Mouse (Mus musculus) gastrocnemius, postnatal 14 days (tissue): ENCODE measurements at regions not wholly inside any gene's neighbourhood (a gene's known extent, or its start where the extent isn't known, plus 50 kb on each side); places are given as distances from the start of the nearest gene placed in this dataset.
A peak's percentile ranks its signal among the peaks of the same experiment; 100 is the strongest.

Source experiments
- DNase-seq: peaks from one replicate; pipeline ENCODE4 v3.0.0; 2021; ENCODE audit warnings: mixed read lengths
- intact Hi-C: fragments of 180-260 bp; cut with DNase I; formaldehyde crosslinking; loops from one replicate; pipeline ENCODE4 v1.15.1; 2025; ENCODE audit warnings: low total_unique reads

DNA sequence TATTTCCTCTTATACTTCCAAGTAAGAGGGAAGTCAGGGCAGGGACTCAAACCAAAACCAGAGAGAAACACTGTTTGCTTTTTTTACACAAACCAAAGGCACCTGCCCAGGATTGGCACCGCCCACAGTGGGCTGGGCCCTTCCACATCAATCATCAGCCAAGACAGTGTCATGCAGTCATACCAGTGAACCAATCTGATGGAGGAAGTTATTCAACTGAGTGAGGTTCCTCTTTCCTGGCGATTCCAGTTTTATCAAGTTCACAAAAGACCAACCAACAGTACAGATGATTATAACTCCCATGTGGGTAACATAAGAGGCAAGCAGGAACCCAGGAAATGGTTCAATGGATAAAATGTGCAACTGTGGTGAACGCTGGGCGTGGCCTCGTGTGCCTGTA is 254.6 kb upstream of the Hs6st1 start:
- intact Hi-C loops: no loop called here
- DNase-seq: no peak

DNA sequence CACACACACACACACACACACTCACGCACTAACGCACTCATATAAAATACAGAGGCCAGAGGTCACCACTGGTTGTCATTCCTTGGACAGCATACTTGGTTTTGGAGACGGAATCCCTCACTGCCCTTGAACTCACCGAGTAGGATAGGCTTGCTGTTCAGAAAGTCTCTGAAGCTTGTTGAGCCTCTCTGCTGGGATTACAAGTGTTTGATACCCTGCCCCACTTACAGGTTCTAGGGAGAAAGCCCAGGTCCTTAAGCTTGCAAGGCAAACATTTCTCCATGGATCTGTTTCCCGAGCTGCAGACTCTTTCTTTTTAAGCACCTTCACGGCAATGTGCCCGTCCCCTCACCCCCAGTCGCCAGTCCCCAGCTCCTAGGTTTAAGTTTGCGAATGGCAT is 254.0 kb upstream of the Hs6st1 start:
- DNase-seq: no peak
- intact Hi-C loops: no loop called here

DNA sequence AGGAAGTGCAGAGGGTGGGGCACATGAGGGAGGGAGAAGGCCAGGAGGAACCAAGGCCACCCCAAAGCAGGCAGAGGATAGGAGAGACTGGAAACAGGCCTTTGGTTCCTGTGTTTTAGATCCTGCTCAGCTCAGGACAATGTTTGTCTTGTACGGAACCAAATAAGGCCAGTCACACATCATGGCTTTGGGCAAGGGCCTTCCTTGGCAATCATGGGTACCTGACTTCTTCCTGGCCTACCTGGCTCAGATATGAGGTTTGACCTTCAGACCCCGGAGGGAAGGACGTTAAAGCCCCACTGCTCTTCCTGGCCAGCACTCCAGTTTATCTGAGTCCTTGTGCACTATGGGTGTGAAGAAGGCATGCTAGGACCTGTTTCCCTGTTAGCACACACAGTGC is 253.4 kb upstream of the Hs6st1 start:
- DNase-seq: no peak
- intact Hi-C loops: no loop called here

DNA sequence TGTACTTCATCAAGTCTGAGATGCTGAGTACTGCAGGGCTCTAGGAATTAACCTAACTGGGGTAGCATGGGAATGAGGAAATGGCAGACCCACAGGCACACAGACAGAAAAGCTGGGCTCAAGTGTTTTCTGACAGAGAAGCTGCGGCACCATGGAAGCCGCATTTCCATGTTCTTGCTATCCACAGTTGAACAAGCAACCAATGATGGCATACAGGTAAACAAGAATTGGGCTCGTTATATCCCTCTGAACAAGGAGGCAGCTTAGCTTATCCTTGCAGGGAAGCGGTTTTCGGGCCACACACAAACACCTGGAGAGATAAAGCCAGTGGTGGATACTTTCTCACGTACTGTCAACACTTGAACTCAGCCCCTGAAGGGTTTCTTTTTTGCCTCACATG is 246.4 kb upstream of the Hs6st1 start:
- no peak for DNase-seq
- intact Hi-C loops: no loop called here

DNA sequence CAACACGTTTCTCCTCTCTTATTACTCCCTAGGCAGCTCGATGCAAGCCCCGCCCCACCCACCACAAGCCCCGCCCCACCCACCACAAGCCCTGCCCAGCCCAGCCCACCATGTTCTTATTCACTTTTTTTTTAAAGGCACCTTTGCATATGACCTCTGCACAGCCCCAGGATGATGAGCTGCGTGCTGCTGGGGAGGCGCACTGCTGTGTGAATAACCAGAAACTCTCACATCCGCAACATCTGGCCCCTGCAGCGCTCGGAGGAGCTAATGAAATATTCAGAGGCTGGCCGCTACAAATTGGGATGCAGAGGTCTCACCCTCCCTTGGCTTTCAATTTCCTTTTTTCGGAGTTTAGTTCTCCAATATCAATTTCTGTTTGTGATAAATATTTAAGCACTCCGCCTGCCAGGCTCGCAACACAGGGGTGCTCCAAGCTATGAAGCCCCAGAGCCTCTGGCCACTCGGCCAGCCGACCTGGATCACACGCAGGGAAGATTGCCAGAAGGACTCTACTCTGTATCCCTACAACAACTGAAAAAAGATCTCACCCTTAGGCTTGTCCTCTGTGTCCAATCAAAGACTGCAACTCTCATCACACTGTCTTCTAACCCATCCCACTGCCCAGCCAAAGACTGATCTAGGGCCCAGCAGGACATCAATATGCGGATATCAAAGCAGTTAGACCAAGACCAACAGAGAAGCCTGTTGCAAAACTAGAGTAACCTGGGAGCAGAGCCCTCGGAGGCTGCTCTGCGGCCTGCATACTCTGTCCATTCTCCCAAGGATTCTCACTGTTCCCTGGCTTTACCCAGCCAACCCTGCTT is 245.6 kb upstream of the Hs6st1 start:
- intact Hi-C loops: no loop called here
- DNase-seq: no peak

DNA sequence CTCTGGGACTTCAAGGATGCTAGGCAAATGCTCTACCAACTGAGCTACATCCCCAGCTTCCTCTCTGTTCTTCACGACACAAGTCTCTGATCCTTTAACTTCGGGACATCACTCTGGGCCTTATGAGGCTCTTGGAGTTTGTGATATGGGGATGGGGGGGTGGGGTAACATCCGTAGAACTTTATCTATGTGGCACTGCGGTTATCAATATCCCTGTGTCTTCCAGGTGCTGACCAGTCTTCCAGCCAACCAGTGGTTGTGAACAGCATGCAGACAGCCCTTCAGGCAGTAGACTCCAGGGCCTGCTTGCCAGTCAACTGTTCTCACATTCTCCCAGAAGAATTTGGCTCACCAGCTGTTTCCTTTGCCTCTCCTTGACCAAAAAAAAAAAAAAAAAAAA is 244.7 kb upstream of the Hs6st1 start:
- DNase-seq: no peak
- intact Hi-C loops: no loop called here

DNA sequence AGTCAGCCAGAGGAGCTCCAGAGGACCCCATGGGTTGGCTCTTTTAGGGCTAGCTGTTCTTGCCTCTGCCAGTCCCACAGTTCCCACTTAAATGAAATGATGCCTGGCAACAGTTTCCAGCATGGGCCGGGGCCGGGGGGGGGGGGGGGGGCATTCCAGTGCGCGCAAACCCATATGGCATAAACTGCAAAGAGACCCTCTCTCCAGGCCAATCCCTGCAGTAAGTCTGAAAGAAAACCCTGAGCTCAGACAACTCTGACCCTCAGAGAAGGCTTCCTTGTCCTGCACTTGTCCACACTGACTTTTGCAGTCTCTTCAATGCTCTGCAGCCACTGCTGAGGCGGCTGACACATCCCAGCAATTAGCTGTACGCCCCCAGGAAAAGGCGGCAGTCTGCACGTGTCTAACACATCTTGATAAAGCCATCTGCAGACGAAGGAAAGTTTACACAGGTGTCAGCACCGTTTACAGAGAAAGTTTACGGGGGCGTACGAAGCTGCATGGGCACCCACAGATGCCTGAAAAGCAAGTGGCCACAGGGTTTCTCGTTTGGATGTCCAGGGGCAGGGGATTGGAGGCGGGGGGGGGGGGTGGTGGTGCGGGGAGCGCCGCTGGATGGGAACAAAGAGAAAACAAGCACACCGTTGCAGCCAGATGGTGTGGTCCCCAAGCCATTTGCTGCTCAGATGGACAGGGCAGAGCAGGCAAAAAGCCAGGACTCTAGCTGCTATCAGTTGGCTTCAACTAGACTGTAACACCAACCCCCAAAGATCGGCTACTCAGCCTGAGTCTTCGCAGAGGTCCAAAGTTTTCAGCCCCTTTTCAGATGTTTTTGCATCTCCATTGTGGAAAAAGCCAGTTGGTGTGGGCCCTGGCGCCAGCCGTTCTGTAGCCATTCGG is 244.0 kb upstream of the Hs6st1 start:
- intact Hi-C loops: no loop called here
- no peak for DNase-seq

DNA sequence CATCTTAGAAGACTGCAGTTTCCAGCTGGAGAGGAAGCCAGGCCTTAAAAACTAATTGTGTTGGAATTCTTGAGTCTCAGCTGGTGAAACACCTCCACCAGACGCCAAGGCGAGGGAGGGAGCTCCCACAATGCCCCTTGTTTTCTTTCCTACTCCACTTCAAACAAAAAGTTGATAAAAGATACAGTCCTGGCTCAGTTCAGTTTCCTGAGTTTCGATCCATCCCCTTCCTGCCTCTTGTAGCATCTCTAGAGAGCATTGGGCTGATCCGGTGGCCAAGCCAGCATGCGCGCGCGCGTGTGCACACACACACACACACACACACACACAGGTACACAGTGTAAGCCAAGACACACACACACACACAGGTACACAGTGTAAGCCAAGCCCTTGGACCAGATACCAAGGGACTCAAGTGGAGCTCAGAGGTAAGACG is 242.7 kb upstream of the Hs6st1 start:
- intact Hi-C loops: no loop called here
- no peak for DNase-seq

DNA sequence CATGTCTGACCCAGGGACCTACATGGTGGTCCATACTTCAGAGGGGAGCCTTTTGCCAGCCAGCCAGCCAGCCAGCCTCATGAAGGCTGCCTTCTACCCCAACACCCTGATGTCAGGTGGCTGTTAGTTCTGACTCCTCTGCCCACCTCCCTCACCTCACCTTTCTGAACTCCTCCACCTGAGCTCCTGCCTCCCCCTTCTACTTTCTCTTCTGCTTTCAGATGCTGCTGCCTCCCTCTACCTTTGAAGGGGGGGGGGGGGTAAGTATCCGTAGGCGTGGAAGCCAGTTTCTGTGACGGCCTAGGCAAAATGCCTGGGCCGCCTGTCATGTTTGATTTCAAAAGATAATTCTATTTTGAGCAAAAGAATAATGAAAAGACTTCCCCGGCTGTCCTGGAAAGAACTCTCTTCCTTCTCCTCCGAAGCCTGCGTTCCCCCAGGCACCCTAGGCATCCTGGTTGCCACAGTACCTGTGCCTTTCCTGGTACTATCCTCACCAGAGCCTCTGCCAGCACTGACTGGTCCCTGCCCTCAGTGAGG is 241.6 kb upstream of the Hs6st1 start:
- intact Hi-C loops: no loop called here
- DNase-seq: no peak

DNA sequence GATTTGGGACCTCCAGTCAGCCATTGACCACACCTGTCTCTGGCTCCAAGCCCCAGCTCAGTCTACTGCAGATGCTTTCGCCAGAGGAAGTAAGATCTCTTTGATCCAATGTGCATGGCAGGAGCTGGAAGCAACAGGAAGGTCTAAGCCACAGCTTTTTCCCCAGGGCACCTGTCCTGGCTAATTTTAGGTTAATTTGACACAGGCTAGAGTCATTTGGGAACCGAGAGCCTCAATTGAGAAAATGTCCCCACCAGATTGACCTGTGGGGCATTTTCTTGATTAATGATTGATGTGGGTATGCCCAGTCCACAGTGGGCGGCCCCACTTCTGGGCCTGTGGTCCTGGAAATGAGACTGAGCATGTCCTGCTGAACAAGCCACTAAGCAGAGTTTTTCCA is 240.7 kb upstream of the Hs6st1 start:
- intact Hi-C loops: no loop called here
- DNase-seq: no peak

DNA sequence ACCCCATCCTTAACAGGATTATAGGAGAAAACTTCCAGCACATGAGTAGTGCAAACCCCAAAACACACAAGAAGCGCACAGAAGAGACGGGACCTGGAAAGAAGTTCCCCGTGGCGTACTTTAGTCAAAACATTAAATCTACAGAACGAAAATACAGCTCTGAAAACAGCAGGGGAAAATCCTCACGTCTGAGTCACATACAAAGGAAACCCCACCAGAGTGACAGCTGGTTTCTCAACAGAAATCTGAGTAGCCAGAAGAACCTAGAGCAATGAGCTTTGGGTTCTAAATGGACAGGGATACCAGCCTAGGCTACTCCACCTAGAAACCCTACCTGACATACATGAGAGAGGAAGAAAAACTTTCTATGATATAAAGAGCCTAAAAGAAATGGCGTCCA is 234.0 kb upstream of the Hs6st1 start:
- intact Hi-C loops: no loop called here
- no peak for DNase-seq

DNA sequence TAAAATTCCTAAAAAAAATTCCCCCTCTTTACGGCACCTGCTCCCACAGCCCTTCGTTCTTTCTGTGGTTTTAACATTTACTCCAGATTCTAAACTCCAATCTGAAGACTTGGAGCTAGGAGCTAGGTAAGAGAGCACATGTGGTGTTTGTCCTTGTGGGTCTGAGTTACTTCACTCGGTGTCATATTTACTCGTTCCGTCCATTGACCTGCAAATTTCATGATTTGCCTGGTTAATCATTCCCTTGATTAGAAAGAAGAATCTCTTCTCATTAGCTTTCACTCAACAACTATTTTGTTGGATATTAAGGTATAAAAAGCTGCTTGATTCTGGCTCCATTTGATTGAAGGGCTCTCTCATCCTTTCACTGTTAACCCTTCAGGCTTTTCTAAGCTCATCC is 231.6 kb upstream of the Hs6st1 start:
- intact Hi-C loops: no loop called here
- DNase-seq: no peak

DNA sequence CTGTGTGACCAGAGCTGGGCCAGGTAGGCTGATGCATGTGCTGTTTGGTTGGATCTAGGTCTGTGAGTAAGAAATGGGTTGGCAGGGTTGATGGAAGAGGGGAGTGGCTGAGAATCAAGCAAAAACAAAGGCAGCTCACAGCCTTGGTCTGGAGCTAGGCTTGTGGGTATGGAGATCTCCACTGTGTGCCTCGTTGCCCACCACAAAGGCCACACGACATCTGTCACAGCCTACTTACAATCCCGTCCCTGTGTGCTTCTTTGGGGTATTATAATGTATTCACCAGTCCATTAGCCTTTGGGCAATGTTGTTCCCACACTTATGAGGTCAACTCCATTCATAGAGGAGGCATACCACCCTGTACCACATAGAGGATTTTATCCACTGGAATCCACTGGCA is 229.6 kb upstream of the Hs6st1 start:
- intact Hi-C loops: no loop called here
- DNase-seq: no peak

DNA sequence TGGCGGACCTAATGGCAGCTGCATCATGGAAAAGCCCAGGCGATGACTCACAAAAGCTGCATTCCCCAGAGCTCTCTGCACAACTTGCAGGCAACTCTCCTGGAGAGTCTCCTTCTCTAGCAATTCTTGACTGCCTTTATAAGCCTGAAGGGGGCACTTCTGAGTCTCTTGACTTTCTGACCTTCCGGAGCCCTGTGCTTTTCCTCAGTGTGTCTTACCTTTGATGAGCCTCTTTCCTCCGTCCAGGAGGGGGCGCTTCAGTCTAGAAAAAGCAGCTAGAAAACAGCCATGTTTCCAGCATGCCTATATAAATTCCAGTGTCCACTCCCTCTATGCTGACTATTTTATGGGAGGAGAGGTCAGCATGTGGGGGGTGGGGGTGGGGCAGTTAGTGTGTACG is 228.8 kb upstream of the Hs6st1 start:
- DNase-seq: peak; percentile 26
- intact Hi-C loops: no loop called here

DNA sequence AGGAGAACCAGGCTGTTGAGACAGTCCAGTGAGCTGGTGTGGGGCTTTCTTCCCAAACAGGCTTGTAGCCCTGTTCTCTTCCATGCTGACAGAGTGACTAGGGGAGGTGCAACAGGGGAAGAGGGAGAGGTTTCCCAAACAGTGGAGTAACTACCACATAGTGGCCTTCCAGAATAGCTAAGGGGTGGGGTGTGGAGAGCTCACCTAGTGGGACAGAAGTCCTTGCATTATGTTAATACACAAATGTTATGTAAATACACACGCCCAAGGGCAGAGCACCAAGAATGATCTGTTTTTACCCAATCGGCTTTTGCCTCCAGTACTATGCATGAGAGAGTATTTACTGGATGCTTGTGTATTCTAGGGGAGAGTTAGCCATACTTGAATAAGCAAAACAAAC is 226.6 kb upstream of the Hs6st1 start:
- DNase-seq: no peak
- intact Hi-C loops: no loop called here

DNA sequence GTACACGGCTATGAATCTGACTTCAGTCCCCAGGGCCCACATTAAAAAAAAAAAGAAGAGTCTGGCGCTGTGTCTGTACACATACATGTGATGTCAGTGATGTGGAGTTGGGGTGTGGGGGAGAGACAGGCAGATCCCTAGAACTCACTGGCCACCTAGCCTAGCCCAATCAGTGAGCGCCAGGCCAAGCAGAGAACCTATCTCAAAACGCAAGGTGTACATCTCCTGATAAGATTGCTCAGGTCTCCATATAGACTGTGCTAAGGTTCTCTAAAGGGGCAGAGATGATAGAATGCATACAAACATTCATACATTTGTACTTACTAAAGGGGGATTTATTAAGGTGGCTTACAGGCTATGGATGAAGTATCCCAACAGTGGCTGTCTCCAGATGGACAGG is 225.5 kb upstream of the Hs6st1 start:
- no peak for DNase-seq
- intact Hi-C loops: no loop called here

DNA sequence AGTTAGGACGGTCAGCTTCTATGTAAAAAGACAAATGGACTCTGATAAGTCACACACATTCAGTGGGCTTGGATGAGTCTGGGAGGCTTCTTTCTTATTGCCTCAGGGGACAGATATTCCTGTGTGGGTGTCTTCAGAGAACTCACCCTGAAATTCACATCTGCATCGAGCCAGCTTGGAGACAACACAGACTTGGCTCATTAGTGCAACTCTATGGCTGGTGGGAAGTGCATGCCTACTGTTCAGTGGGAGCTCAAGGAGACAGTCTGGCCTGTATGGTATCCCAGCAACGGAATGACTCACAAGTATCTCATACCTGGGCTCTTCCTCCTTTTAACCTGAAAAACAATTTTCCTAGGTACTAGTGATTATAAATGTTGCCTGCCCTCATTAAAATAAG is 224.6 kb upstream of the Hs6st1 start:
- intact Hi-C loops: no loop called here
- no peak for DNase-seq

DNA sequence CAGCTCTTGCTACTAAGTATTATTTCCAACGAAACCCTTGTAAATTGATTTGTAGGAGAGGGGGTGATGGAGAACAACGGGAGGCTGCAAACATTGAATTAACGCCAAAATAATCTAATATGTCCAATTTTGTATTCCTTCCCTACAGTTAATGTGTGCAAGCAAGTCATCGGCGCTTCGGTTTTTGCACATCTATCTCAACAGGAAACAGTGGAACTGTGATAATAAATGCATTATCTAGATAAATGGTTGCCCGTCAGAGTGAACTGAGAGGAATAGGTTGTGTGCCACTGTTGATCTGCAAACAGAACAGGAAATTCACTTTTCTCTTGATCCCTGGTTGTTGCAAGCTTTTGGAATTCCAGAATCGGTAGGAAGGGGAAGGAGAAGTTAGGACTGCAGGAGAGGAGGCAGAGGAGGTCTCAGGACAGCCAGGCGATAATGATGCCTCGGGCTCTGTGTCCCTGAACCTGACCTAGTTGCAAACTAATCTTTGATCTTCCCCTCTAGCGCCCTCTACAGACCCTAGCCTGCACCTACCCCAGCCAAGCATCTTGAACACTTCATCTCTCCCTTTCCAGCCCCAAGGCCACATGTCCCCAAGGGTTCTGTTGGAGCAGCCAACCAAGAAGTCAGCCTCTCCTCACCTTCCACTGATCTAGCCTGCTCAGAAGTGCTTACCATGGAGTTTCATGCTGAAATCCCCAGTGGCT is 221.8 kb upstream of the Hs6st1 start:
- intact Hi-C loops: no loop called here
- peak; percentile 27 for DNase-seq

DNA sequence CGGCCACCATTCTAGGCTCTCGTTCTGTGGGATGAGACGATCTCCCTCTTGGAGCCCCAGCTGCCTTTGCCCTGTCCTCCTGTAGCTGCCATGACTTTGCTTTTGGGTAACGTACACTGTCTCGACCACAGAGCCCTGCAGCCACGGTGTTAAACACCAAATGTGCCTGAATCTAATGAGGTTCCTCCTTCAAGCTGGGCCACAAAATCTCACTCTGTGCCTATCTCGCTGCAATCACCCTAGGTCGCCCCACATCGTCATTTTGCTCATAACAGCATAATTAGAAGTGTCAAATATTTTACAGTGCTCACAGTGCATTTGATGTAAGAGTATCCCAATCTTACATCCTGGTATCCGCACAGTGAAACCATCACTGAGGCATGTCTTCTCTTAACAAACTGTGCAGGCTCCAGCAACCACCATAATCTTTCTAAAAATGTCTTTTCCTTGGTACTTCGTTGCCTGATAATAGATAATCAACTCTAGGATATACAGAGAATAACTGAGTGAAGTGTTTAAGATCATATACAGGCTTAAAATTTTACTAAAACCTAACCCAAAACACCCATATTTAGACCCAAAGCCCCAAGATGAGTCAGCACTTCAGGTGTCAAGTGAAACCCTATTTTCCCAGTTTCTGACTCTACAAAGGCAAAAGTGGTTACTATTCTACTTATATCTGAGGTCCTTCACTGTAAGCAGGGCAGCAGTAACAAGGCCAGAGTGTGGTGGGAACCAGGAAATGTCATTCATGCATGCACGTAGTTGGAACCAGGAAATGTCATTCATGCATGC is 219.8 kb upstream of the Hs6st1 start:
- intact Hi-C loops: no loop called here
- DNase-seq: no peak
